Mouse (Mus musculus): Measurements from ENCODE around the gene H2afx. TPM values are rescaled to one million over a fixed set of nuclear protein-coding genes. Genes with fewer than 3 reads are reported as not detected.
"Not testable (repeated sequence)": the region's sequence is repeated elsewhere in the genome, so short reads cannot be mapped to it uniquely, and the experiment has no call there.

The H2afx gene
- polyA plus RNA-seq, 1 experiment from 2014 or later = 363 TPM

GRCm38 (mm10) chr9:44373386-44373785, 38.9 kb downstream of the H2afx start:
- no peaks in the 10 kb centered on the region for H3K27me3 ChIP-seq
- no peaks in the 10 kb centered on the region for H3K36me3 ChIP-seq
- H3K27ac ChIP-seq (replicated peaks) = no peak overlapping the region
- no peak for ATAC-seq (ENCODE audit: low FRiP score, low read depth)
- no peak overlapping the region for H3K9ac ChIP-seq (replicated peaks)
- H3K4me2 ChIP-seq (replicated peaks) = no peak overlapping the region
- H3K4me1 ChIP-seq = peaks cover 7% of the 10 kb centered on the region
- H3K4me3 ChIP-seq = no peak overlapping the region
- no peaks in the 10 kb centered on the region for H3K9me3 ChIP-seq

GRCm38 (mm10) chr9:44376141-44376540, 41.6 kb downstream of the H2afx start:
- H3K27me3 ChIP-seq = no peaks in the 10 kb centered on the region
- ATAC-seq (ENCODE audit: low FRiP score, low read depth) = no peak
- H3K4me2 ChIP-seq (replicated peaks) = no peak overlapping the region
- no peaks in the 10 kb centered on the region for H3K9me3 ChIP-seq
- peaks cover 24% of the 10 kb centered on the region for H3K4me1 ChIP-seq
- no peak overlapping the region for H3K4me3 ChIP-seq
- H3K27ac ChIP-seq (replicated peaks) = no peak overlapping the region
- WGBS = 93% methylated on average over 6 of the region's 6 CpGs
- H3K36me3 ChIP-seq = peaks cover 6% of the 10 kb centered on the region
- no peak overlapping the region for H3K9ac ChIP-seq (replicated peaks)

GRCm38 (mm10) chr9:44377335-44377734, 42.8 kb downstream of the H2afx start:
- 95% methylated on average over 2 of the region's 2 CpGs for WGBS
- H3K9me3 ChIP-seq; H3K27me3 ChIP-seq; ATAC-seq (ENCODE audit: low FRiP score, low read depth); H3K9ac ChIP-seq (replicated peaks); H3K4me3 ChIP-seq; H3K4me2 ChIP-seq (replicated peaks); H3K27ac ChIP-seq (replicated peaks): not testable (repeated sequence)
- Histone ChIP-seq H3K36me3 (peaks cover 18% of the 10 kb centered on the region), H3K4me1 (peaks cover 26% of the 10 kb centered on the region)

- H3K27ac ChIP-seq (replicated peaks) = peak overlapping the region; percentile 88; the same call in 1 of the 2 replicates
- 92% methylated on average over 5 of the region's 5 CpGs for WGBS
- H3K4me3 ChIP-seq = peak overlapping the region; percentile 91
- H3K27me3 ChIP-seq = no peaks in the 10 kb centered on the region
- H3K9me3 ChIP-seq = no peaks in the 10 kb centered on the region
- peaks cover 27% of the 10 kb centered on the region for H3K36me3 ChIP-seq
- no peak for ATAC-seq (ENCODE audit: low FRiP score, low read depth)
- peak overlapping the region; percentile 94; the same call in 1 of the 2 replicates for H3K9ac ChIP-seq (replicated peaks)
- H3K4me2 ChIP-seq (replicated peaks) = peak overlapping the region; percentile 99
- H3K4me1 ChIP-seq = peaks cover 26% of the 10 kb centered on the region
Measured at GRCm38 (mm10) chr9:44378153-44378730, 43.7 kb downstream of the H2afx start.

GRCm38 (mm10) chr9:44379054-44379834, 44.8 kb downstream of the H2afx start, which contains the start of gene Hyou1:
Gene Hyou1, plus strand, starts transcription at chr9:44379490.
- peak within 1 kb of the TSS; percentile 99 for H3K4me2 ChIP-seq (replicated peaks)

GRCm38 (mm10) chr9:44379862-44380261, 45.4 kb downstream of the H2afx start:
- peak overlapping the region; percentile 99 for H3K4me2 ChIP-seq (replicated peaks)
- no peaks in the 10 kb centered on the region for H3K9me3 ChIP-seq
- peaks cover 43% of the 10 kb centered on the region for H3K36me3 ChIP-seq

More at GRCm38 (mm10) chr9:44379054-44379834, 44.8 kb downstream of the H2afx start, which contains the start of gene Hyou1:
- peak within 1 kb of the TSS; percentile 94 for H3K9ac ChIP-seq (replicated peaks)
- peak within 1 kb of the TSS; percentile 88 for H3K27ac ChIP-seq (replicated peaks)
- no peaks in the 10 kb centered on the region for H3K9me3 ChIP-seq
- peak; percentile 95 for ATAC-seq (ENCODE audit: low FRiP score, low read depth)
- under 1% methylated on average over 82 of the region's 83 CpGs for WGBS
- no peaks in the 10 kb centered on the region for H3K27me3 ChIP-seq
- H3K4me3 ChIP-seq = peak within 1 kb of the TSS; percentile 91
- peaks cover 26% of the 10 kb centered on the region for H3K4me1 ChIP-seq
- peaks cover 37% of the 10 kb centered on the region for H3K36me3 ChIP-seq

GRCm38 (mm10) chr9:44384596-44384995, 50.1 kb downstream of the H2afx start:
- Histone ChIP-seq H3K36me3 (peaks cover 89% of the 10 kb centered on the region), H3K9me3 (no peaks in the 10 kb centered on the region), H3K4me2 (replicated peaks) (no peak overlapping the region), H3K27ac (replicated peaks) (no peak overlapping the region), H3K27me3 (no peaks in the 10 kb centered on the region), H3K9ac (replicated peaks) (no peak overlapping the region), H3K4me1 (peaks cover 15% of the 10 kb centered on the region), H3K4me3 (no peak overlapping the region)
- WGBS = 95% methylated on average over 13 of the region's 13 CpGs
- no peak for ATAC-seq (ENCODE audit: low FRiP score, low read depth)

More at GRCm38 (mm10) chr9:44379862-44380261, 45.4 kb downstream of the H2afx start:
- Histone ChIP-seq H3K4me3 (peak overlapping the region; percentile 91), H3K27ac (replicated peaks) (peak overlapping the region; percentile 84), H3K4me1 (peaks cover 26% of the 10 kb centered on the region), H3K27me3 (no peaks in the 10 kb centered on the region), H3K9ac (replicated peaks) (peak overlapping the region; percentile 94)
- peak; percentile 50; the same call in 1 of the 2 replicates for ATAC-seq (ENCODE audit: low FRiP score, low read depth)
- WGBS = 8% methylated on average over 15 of the region's 15 CpGs

Small RNA genes within 50 kb of the gene (microRNA-seq; reads per million reads assigned to microRNA genes)
- not detected for gene Gm44335

Other genes starting within 250 kb of the H2afx start
- gene Mfrp, start 233.0 kb upstream of the H2afx start, polyA plus RNA-seq (2016; fragmentation: Nextera tagmentation; extraction: Ambion mirVana) = 0.10 TPM in 1 of 2 replicates, not detected in the other
- gene C1qtnf5, start 227.4 kb upstream of the H2afx start, polyA plus RNA-seq (2016; fragmentation: Nextera tagmentation; extraction: Ambion mirVana) = 1.3 TPM in 2 replicates
- 0.24 and 0.43 TPM in 2 replicates for gene Gm49380, start 221.2 kb upstream of the H2afx start, polyA plus RNA-seq (2016; fragmentation: Nextera tagmentation; extraction: Ambion mirVana)
- 60.6 and 64.2 TPM in 2 replicates for gene Rnf26, start 221.2 kb upstream of the H2afx start, polyA plus RNA-seq (2016; fragmentation: Nextera tagmentation; extraction: Ambion mirVana)
- gene Mcam, start 200.2 kb upstream of the H2afx start, polyA plus RNA-seq (2016; fragmentation: Nextera tagmentation; extraction: Ambion mirVana) = 12.1 and 14.3 TPM in 2 replicates
- gene Cbl, start 100.6 kb upstream of the H2afx start, polyA plus RNA-seq (2016; fragmentation: Nextera tagmentation; extraction: Ambion mirVana) = 27.2 and 32.0 TPM in 2 replicates
- gene Ccdc153, start 94.0 kb upstream of the H2afx start, polyA plus RNA-seq (2016; fragmentation: Nextera tagmentation; extraction: Ambion mirVana) = not detected in 2 replicates
- 0.20 and 0.31 TPM in 2 replicates for gene Pdzd3, start 83.2 kb upstream of the H2afx start, polyA plus RNA-seq (2016; fragmentation: Nextera tagmentation; extraction: Ambion mirVana)
- 2.6 and 3.3 TPM in 2 replicates for gene Nlrx1, start 66.1 kb upstream of the H2afx start, polyA plus RNA-seq (2016; fragmentation: Nextera tagmentation; extraction: Ambion mirVana)
- gene Abcg4, start 46.1 kb upstream of the H2afx start, polyA plus RNA-seq (2016; fragmentation: Nextera tagmentation; extraction: Ambion mirVana) = 12.9 and 14.4 TPM in 2 replicates
- 33.9 and 38.5 TPM in 2 replicates for gene Hinfp, start 29.0 kb upstream of the H2afx start, polyA plus RNA-seq (2016; fragmentation: Nextera tagmentation; extraction: Ambion mirVana)
- gene C2cd2l, start 14.4 kb upstream of the H2afx start, polyA plus RNA-seq (2016; fragmentation: Nextera tagmentation; extraction: Ambion mirVana) = 19.0 and 19.7 TPM in 2 replicates
- gene Dpagt1, start 8.7 kb upstream of the H2afx start, polyA plus RNA-seq (2016; fragmentation: Nextera tagmentation; extraction: Ambion mirVana) = 34.7 and 39.1 TPM in 2 replicates
- 96.4 and 109 TPM in 2 replicates for gene Hmbs, start 9.5 kb downstream of the H2afx start, polyA plus RNA-seq (2016; fragmentation: Nextera tagmentation; extraction: Ambion mirVana)
- gene Vps11, start 27.0 kb downstream of the H2afx start, polyA plus RNA-seq (2016; fragmentation: Nextera tagmentation; extraction: Ambion mirVana) = 36.5 and 40.8 TPM in 2 replicates
- 36.2 and 39.4 TPM in 2 replicates for gene Hyou1, start 44.8 kb downstream of the H2afx start, polyA plus RNA-seq (2016; fragmentation: Nextera tagmentation; extraction: Ambion mirVana)
- 24.9 and 29.3 TPM in 2 replicates for gene Slc37a4, start 62.2 kb downstream of the H2afx start, polyA plus RNA-seq (2016; fragmentation: Nextera tagmentation; extraction: Ambion mirVana)
- 1,381 and 1,435 TPM in 2 replicates for gene Rps25, start 72.4 kb downstream of the H2afx start, polyA plus RNA-seq (2016; fragmentation: Nextera tagmentation; extraction: Ambion mirVana)
- 269 and 272 TPM in 2 replicates for gene Trappc4, start 72.9 kb downstream of the H2afx start, polyA plus RNA-seq (2016; fragmentation: Nextera tagmentation; extraction: Ambion mirVana)
- 31.9 and 33.2 TPM in 2 replicates for gene Ccdc84, start 83.9 kb downstream of the H2afx start, polyA plus RNA-seq (2016; fragmentation: Nextera tagmentation; extraction: Ambion mirVana)
- not detected in 2 replicates for gene Foxr1, start 106.4 kb downstream of the H2afx start, polyA plus RNA-seq (2016; fragmentation: Nextera tagmentation; extraction: Ambion mirVana)
- not detected in 2 replicates for gene Upk2, start 120.3 kb downstream of the H2afx start, polyA plus RNA-seq (2016; fragmentation: Nextera tagmentation; extraction: Ambion mirVana)
- gene Bcl9l, start 148.1 kb downstream of the H2afx start, polyA plus RNA-seq (2016; fragmentation: Nextera tagmentation; extraction: Ambion mirVana) = 10.2 and 10.4 TPM in 2 replicates
- not detected in 2 replicates for gene Cxcr5, start 227.2 kb downstream of the H2afx start, polyA plus RNA-seq (2016; fragmentation: Nextera tagmentation; extraction: Ambion mirVana)